Mouse (Mus musculus) embryonic facial prominence, embryonic 11.5 days (tissue): Measurements from ENCODE around the gene Exoc3. TPM values are rescaled to one million over a fixed set of nuclear protein-coding genes. Genes with fewer than 3 reads are reported as not detected.

ENCODE experiments used
- ATAC-seq: fragments of 200-750 bp; cut with Nextera tagmentation; replicated peaks from 2 replicates; pipeline ENCODE4 v1.8.0; 2017; ENCODE audit warnings: low read depth; ENCODE audit not compliant: insufficient number of reproducible peaks, low FRiP score, low TSS enrichment
- DNase-seq: peaks from one replicate; pipeline ENCODE4 v3.0.0-alpha.2; 2015; ENCODE audit warnings: low spot score
- H3K27ac ChIP-seq: fragments of 300-500 bp; sonication (generic); replicated peaks from 2 replicates; pipeline ENCODE4 v1.5.1; 2014; ENCODE audit warnings: mild to moderate bottlenecking, low read depth, low read length, control low read depth
- H3K27me3 ChIP-seq: fragments of 300-500 bp; sonication (generic); 2 replicates; pipeline ENCODE4 v1.6.1; 2014; ENCODE audit warnings: mild to moderate bottlenecking, low read length, moderate library complexity, mixed read lengths; ENCODE audit not compliant: control insufficient read depth, insufficient read depth
- H3K36me3 ChIP-seq: fragments of 300-500 bp; sonication (generic); replicated peaks from 2 replicates; pipeline ENCODE4 v1.6.1; 2014; ENCODE audit warnings: low read depth, mild to moderate bottlenecking, low read length, moderate library complexity, mixed read lengths; ENCODE audit not compliant: control insufficient read depth, insufficient read depth
- H3K4me1 ChIP-seq: fragments of 300-500 bp; sonication (generic); 2 replicates; pipeline ENCODE4 v1.6.1; 2014; ENCODE audit warnings: low read length, mixed read lengths; ENCODE audit not compliant: control insufficient read depth, insufficient read depth
- H3K4me2 ChIP-seq: fragments of 300-500 bp; sonication (generic); 2 replicates; pipeline ENCODE4 v1.6.1; 2014; ENCODE audit warnings: low read depth, mild to moderate bottlenecking, control low read depth, low read length, moderate library complexity
- H3K4me3 ChIP-seq: fragments of 300-500 bp; sonication (generic); 2 replicates; pipeline ENCODE4 v1.5.1; 2014; ENCODE audit warnings: low read depth, low read length, control low read depth
- H3K9ac ChIP-seq: fragments of 300-500 bp; sonication (generic); replicated peaks from 2 replicates; pipeline ENCODE4 v1.6.1; 2014; ENCODE audit warnings: mild to moderate bottlenecking, control low read depth, low read length
- H3K9me3 ChIP-seq: fragments of 300-500 bp; sonication (generic); replicated peaks from 2 replicates; pipeline ENCODE4 v1.6.1; 2016; ENCODE audit warnings: mild to moderate bottlenecking, low read length, inconsistent platforms, mixed read lengths; ENCODE audit not compliant: control insufficient read depth
- WGBS: fragments of 180-500 bp; shearing (Covaris S2); extraction: QIAGEN DNeasy Blood & Tissue Kit; methylation state at CpG from one replicate; pipeline ENCODE4 v1.1.7; 2014; 5-methylcytosine and 5-hydroxymethylcytosine counted together
- polyA plus RNA-seq: library from polyadenylated mRNA; unstranded; fragments of >200 nt; fragmentation: Nextera tagmentation; extraction: Ambion mirVana; gene quantifications from 2 replicates; pipeline ENCODE4 v1.2.1, GENCODE M21; 2014

Gene Exoc3
- polyA plus RNA-seq, 1 experiment from 2014 or later = 80.6 TPM

GRCm38 (mm10) chr13:74166348-74167056 is 42.0 kb downstream of the Exoc3 start:
- Histone ChIP-seq H3K9me3 (no peaks in the 10 kb centered on the region), H3K4me3 (peak overlapping the region; percentile 43), H3K36me3 (no peaks in the 10 kb centered on the region), H3K4me2 (peak overlapping the region; percentile 73), H3K9ac (peak overlapping the region; percentile 59), H3K27ac (no peak overlapping the region), H3K27me3 (no peaks in the 10 kb centered on the region), H3K4me1 (no peaks in the 10 kb centered on the region)
- WGBS = 14% methylated on average over 19 of the region's 19 CpGs
- DNase-seq (peak; percentile 60), ATAC-seq (peak; percentile 64)

GRCm38 (mm10) chr13:74147327-74147726 is 61.2 kb downstream of the Exoc3 start:
- Histone ChIP-seq H3K9me3 (no peaks in the 10 kb centered on the region), H3K9ac (no peak overlapping the region), H3K4me1 (no peaks in the 10 kb centered on the region), H3K27ac (no peak overlapping the region), H3K36me3 (no peaks in the 10 kb centered on the region), H3K4me3 (no peak overlapping the region), H3K27me3 (no peaks in the 10 kb centered on the region), H3K4me2 (no peak overlapping the region)
- 69% methylated on average over 2 of the region's 2 CpGs for WGBS
- ATAC-seq (no peak), DNase-seq (no peak)

- H3K27ac ChIP-seq = no peak overlapping the region
- H3K9me3 ChIP-seq = no peaks in the 10 kb centered on the region
- no peak overlapping the region for H3K9ac ChIP-seq
- DNase-seq = no peak
- ATAC-seq = no peak
- no peaks in the 10 kb centered on the region for H3K4me1 ChIP-seq
- no peaks in the 10 kb centered on the region for H3K36me3 ChIP-seq
- H3K4me2 ChIP-seq = no peak overlapping the region
- 81% methylated on average over 3 of the region's 3 CpGs for WGBS
- H3K27me3 ChIP-seq = no peaks in the 10 kb centered on the region
- no peak overlapping the region for H3K4me3 ChIP-seq
Observed at GRCm38 (mm10) chr13:74145983-74146622, 62.4 kb downstream of the Exoc3 start.

GRCm38 (mm10) chr13:74144120-74144884 is 64.2 kb downstream of the Exoc3 start:
- H3K36me3 ChIP-seq = no peaks in the 10 kb centered on the region
- no peaks in the 10 kb centered on the region for H3K4me1 ChIP-seq
- no peaks in the 10 kb centered on the region for H3K9me3 ChIP-seq
- no peak overlapping the region for H3K27ac ChIP-seq
- WGBS = 63% methylated on average over 7 of the region's 7 CpGs
- no peaks in the 10 kb centered on the region for H3K27me3 ChIP-seq
- no peak overlapping the region for H3K4me3 ChIP-seq
- ATAC-seq = no peak
- H3K9ac ChIP-seq = no peak overlapping the region
- H3K4me2 ChIP-seq = no peak overlapping the region
- no peak for DNase-seq

- Histone ChIP-seq H3K36me3 (no peaks in the 10 kb centered on the region), H3K27me3 (no peaks in the 10 kb centered on the region), H3K4me1 (no peaks in the 10 kb centered on the region), H3K4me3 (no peak overlapping the region), H3K9ac (no peak overlapping the region), H3K4me2 (no peak overlapping the region), H3K9me3 (no peaks in the 10 kb centered on the region), H3K27ac (no peak overlapping the region)
- WGBS = 74% methylated on average over 3 of the region's 3 CpGs
- DNase-seq (no peak), ATAC-seq (no peak)
Observed at GRCm38 (mm10) chr13:74143282-74143681, 65.2 kb downstream of the Exoc3 start.

- no peaks in the 10 kb centered on the region for H3K36me3 ChIP-seq
- H3K9ac ChIP-seq = no peak overlapping the region
- no peaks in the 10 kb centered on the region for H3K4me1 ChIP-seq
- 88% methylated on average over 6 of the region's 6 CpGs for WGBS
- H3K4me3 ChIP-seq = no peak overlapping the region
- DNase-seq (no peak), ATAC-seq (no peak)
- no peak overlapping the region for H3K4me2 ChIP-seq
- H3K9me3 ChIP-seq = no peaks in the 10 kb centered on the region
- no peak overlapping the region for H3K27ac ChIP-seq
- H3K27me3 ChIP-seq = no peaks in the 10 kb centered on the region
Observed at GRCm38 (mm10) chr13:74140793-74141192, 67.7 kb downstream of the Exoc3 start.

- Histone ChIP-seq H3K27ac (no peak overlapping the region), H3K36me3 (no peaks in the 10 kb centered on the region), H3K4me1 (no peaks in the 10 kb centered on the region), H3K4me2 (no peak overlapping the region), H3K9ac (no peak overlapping the region), H3K27me3 (no peaks in the 10 kb centered on the region), H3K9me3 (no peaks in the 10 kb centered on the region), H3K4me3 (no peak overlapping the region)
- 84% methylated on average over 7 of the region's 7 CpGs for WGBS
- no peak for ATAC-seq
- no peak for DNase-seq
Observed at GRCm38 (mm10) chr13:74138906-74139647, 69.5 kb downstream of the Exoc3 start.
